Mouse (Mus musculus) lung, embryonic 16.5 days (tissue): Measurements from ENCODE around the gene Dusp15. TPM values are rescaled to one million over a fixed set of nuclear protein-coding genes. Genes with fewer than 3 reads are reported as not detected.

Experiments used
- ATAC-seq: fragments of 200-750 bp; cut with Nextera tagmentation; 2 replicates; pipeline ENCODE4 v1.8.0; 2017; ENCODE audit warnings: low read depth, mild to moderate bottlenecking, moderate library complexity
- H3K27ac ChIP-seq: fragments of 300-500 bp; sonication (generic); 2 replicates; pipeline ENCODE4 v1.5.1; 2014; ENCODE audit warnings: mild to moderate bottlenecking, control low read depth, low read length
- H3K27me3 ChIP-seq: fragments of 300-500 bp; sonication (generic); 2 replicates; pipeline ENCODE4 v1.6.1; 2014; ENCODE audit warnings: low read depth, low read length, mixed read lengths; ENCODE audit not compliant: control insufficient read depth, insufficient read depth
- H3K36me3 ChIP-seq: fragments of 300-500 bp; sonication (generic); 2 replicates; pipeline ENCODE4 v1.6.1; 2014; ENCODE audit warnings: low read length; ENCODE audit not compliant: control insufficient read depth, insufficient read depth
- H3K4me1 ChIP-seq: fragments of 300-500 bp; sonication (generic); replicated peaks from 2 replicates; pipeline ENCODE4 v1.6.1; 2014; ENCODE audit warnings: low read length, mixed read lengths; ENCODE audit not compliant: control insufficient read depth, insufficient read depth
- H3K4me2 ChIP-seq: fragments of 300-500 bp; sonication (generic); 2 replicates; pipeline ENCODE4 v1.6.1; 2014; ENCODE audit warnings: low read depth, low read length, control low read depth
- H3K4me3 ChIP-seq: fragments of 300-500 bp; sonication (generic); 2 replicates; pipeline ENCODE4 v1.5.1; 2014; ENCODE audit warnings: mild to moderate bottlenecking, low read length, control low read depth
- H3K9ac ChIP-seq: fragments of 300-500 bp; sonication (generic); 2 replicates; pipeline ENCODE4 v1.6.1; 2014; ENCODE audit warnings: low read length, control low read depth
- H3K9me3 ChIP-seq: fragments of 300-500 bp; sonication (generic); 2 replicates; pipeline ENCODE4 v1.6.1; 2016; ENCODE audit warnings: low read length; ENCODE audit not compliant: control insufficient read depth
- WGBS: fragments of 180-500 bp; shearing (Covaris S2); extraction: QIAGEN DNeasy Blood & Tissue Kit; methylation state at CpG from one replicate; pipeline ENCODE4 v1.1.7; 2014; 5-methylcytosine and 5-hydroxymethylcytosine counted together
- polyA plus RNA-seq: library from polyadenylated mRNA; unstranded; fragments of >200 nt; fragmentation: Nextera tagmentation; extraction: Ambion mirVana; gene quantifications from 2 replicates; pipeline ENCODE4 v1.2.1, GENCODE M21; 2015

Gene Dusp15
- polyA plus RNA-seq, 1 experiment from 2014 or later = not detected

DNA sequence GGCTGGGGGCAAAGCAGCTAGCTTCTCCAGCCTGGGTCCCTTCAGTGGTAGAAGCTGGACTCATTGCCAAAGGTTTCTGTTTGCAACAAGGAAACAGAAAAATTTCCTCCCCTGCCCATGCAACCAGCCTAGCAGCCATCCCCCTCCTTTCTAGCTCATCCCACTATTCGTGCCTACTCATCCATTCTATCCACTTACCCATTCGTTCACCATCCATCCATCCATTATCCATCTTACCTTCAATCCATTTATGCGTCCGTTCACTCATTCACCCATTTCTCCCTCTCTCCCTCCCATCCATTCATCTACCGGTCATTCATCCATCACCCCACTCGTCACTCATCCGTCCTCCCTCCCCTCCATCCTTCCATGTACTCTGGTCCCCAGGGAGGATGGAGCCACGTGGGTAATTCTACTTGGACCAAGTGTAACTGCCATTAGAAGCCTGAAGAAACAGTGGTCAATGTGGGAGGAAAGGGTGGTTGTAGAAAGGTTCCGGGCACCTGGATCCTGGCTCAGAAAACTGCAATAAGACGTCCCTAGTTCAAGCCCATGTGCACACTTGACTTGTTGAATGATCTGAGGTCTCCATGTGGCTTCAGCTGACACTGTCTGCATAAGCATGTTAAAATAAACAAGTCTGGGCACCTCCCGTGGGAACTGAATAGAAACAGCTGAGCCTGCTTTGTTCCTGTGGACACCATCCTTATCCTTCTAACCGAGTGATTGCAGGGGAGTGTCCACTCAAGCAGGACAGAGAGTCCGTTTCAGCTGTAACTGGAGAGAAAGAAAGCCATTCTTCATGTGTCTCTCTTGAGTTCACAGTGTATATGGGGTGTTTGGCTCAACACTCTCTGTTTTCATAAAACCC lies 587 bp upstream of the Dusp15 start:
- H3K9ac ChIP-seq = peak overlapping the region; percentile 66
- ATAC-seq = no peak
- WGBS = 13% methylated on average over 13 of the region's 13 CpGs
- no peaks in the 10 kb centered on the region for H3K36me3 ChIP-seq
- H3K27me3 ChIP-seq = peaks cover 54% of the 10 kb centered on the region
- H3K4me2 ChIP-seq = peak overlapping the region; percentile 99
- H3K27ac ChIP-seq = no peak overlapping the region
- H3K4me3 ChIP-seq = peak overlapping the region; percentile 63
- no peaks in the 10 kb centered on the region for H3K9me3 ChIP-seq
- H3K4me1 ChIP-seq = peaks cover 12% of the 10 kb centered on the region

- H3K9ac ChIP-seq = no peak overlapping the region
- H3K4me3 ChIP-seq = no peak overlapping the region
- H3K4me1 ChIP-seq = peaks cover 12% of the 10 kb centered on the region
- H3K4me2 ChIP-seq = no peak overlapping the region
- H3K27ac ChIP-seq = no peak overlapping the region
- peaks cover 63% of the 10 kb centered on the region for H3K27me3 ChIP-seq
- H3K9me3 ChIP-seq = no peaks in the 10 kb centered on the region
- ATAC-seq = no peak
- WGBS = 35% methylated on average over 11 of the region's 11 CpGs
- no peaks in the 10 kb centered on the region for H3K36me3 ChIP-seq
Observed at GRCm38 (mm10) chr2:152950358-152951064, 987 bp downstream of the Dusp15 start.

GRCm38 (mm10) chr2:152948438-152949020 lies 3.0 kb downstream of the Dusp15 start:
- ATAC-seq = no peak
- WGBS = 82% methylated on average over 5 of the region's 5 CpGs
- H3K27me3 ChIP-seq = peaks cover 79% of the 10 kb centered on the region

GRCm38 (mm10) chr2:152947098-152947497 lies 4.4 kb downstream of the Dusp15 start:
- no peaks in the 10 kb centered on the region for H3K36me3 ChIP-seq
- H3K4me2 ChIP-seq = no peak overlapping the region
- peak; percentile 69 for ATAC-seq
- no peak overlapping the region for H3K9ac ChIP-seq
- no peak overlapping the region for H3K27ac ChIP-seq
- H3K27me3 ChIP-seq = peaks cover 85% of the 10 kb centered on the region
- WGBS = 35% methylated on average over 7 of the region's 7 CpGs
- H3K4me1 ChIP-seq = peaks cover 17% of the 10 kb centered on the region
- no peak overlapping the region for H3K4me3 ChIP-seq
- H3K9me3 ChIP-seq = no peaks in the 10 kb centered on the region

More at GRCm38 (mm10) chr2:152948438-152949020, 3.0 kb downstream of the Dusp15 start:
- no peaks in the 10 kb centered on the region for H3K9me3 ChIP-seq
- H3K27ac ChIP-seq = no peak overlapping the region
- peaks cover 12% of the 10 kb centered on the region for H3K4me1 ChIP-seq
- H3K36me3 ChIP-seq = no peaks in the 10 kb centered on the region
- no peak overlapping the region for H3K4me2 ChIP-seq
- no peak overlapping the region for H3K9ac ChIP-seq
- no peak overlapping the region for H3K4me3 ChIP-seq

GRCm38 (mm10) chr2:152944013-152944412 lies 7.5 kb downstream of the Dusp15 start:
- Histone ChIP-seq H3K36me3 (no peaks in the 10 kb centered on the region), H3K4me3 (no peak overlapping the region), H3K9ac (no peak overlapping the region), H3K9me3 (no peaks in the 10 kb centered on the region), H3K4me1 (peaks cover 7% of the 10 kb centered on the region; the same call in 1 of the 2 replicates), H3K4me2 (no peak overlapping the region), H3K27me3 (peaks cover 72% of the 10 kb centered on the region), H3K27ac (no peak overlapping the region)
- 47% methylated on average over 9 of the region's 9 CpGs for WGBS
- no peak for ATAC-seq

- Histone ChIP-seq H3K9me3 (no peaks in the 10 kb centered on the region), H3K27me3 (peaks cover 68% of the 10 kb centered on the region), H3K4me1 (peaks cover 7% of the 10 kb centered on the region; the same call in 1 of the 2 replicates), H3K36me3 (no peaks in the 10 kb centered on the region), H3K4me3 (peak overlapping the region; percentile 44), H3K9ac (no peak overlapping the region; the same call in 1 of the 2 replicates), H3K27ac (no peak overlapping the region), H3K4me2 (peak overlapping the region; percentile 64)
- WGBS = 8% methylated on average over 8 of the region's 8 CpGs
- ATAC-seq = no peak
Observed at GRCm38 (mm10) chr2:152943568-152943967, 7.9 kb downstream of the Dusp15 start.

GRCm38 (mm10) chr2:152942898-152943515 lies 8.5 kb downstream of the Dusp15 start:
- WGBS = 1% methylated on average over 64 of the region's 65 CpGs
- Histone ChIP-seq H3K9me3 (no peaks in the 10 kb centered on the region), H3K36me3 (no peaks in the 10 kb centered on the region), H3K4me2 (peak overlapping the region; percentile 64), H3K9ac (peak overlapping the region; percentile 11; the same call in 1 of the 2 replicates), H3K27ac (no peak overlapping the region), H3K4me3 (peak overlapping the region; percentile 44), H3K27me3 (peaks cover 64% of the 10 kb centered on the region), H3K4me1 (peaks cover 7% of the 10 kb centered on the region; the same call in 1 of the 2 replicates)
- no peak for ATAC-seq

DNA sequence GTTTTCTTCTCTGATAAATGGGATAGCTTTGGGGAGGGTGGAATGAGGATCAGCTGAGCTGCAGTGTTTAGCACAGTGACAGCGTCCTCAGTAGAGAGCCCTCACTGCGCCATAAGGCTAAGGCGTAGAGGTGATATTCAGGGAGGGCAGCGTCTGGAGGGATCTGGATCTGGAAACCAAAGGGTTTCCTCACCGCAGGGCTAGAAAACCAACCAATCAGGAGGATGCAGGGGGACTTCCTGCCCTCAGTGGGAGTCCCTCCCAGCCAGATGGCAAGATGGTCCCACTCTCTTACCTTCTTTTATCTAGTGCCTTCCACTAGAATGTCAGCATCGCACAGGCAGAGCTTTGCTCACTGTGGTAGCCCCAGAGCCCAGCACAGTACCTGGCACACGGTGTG lies 9.7 kb downstream of the Dusp15 start:
- ATAC-seq = no peak
- Histone ChIP-seq H3K4me1 (peaks cover 7% of the 10 kb centered on the region; the same call in 1 of the 2 replicates), H3K36me3 (no peaks in the 10 kb centered on the region), H3K4me2 (no peak overlapping the region), H3K27me3 (peaks cover 56% of the 10 kb centered on the region), H3K27ac (no peak overlapping the region), H3K9me3 (no peaks in the 10 kb centered on the region), H3K9ac (no peak overlapping the region), H3K4me3 (no peak overlapping the region)
- WGBS = 30% methylated on average over 7 of the region's 7 CpGs
